Mouse (Mus musculus) CH12.LX (cell line): Measurements from ENCODE around the gene Igfbp2. TPM values are rescaled to one million over a fixed set of nuclear protein-coding genes. Genes with fewer than 3 reads are reported as not detected.
A peak's percentile ranks its signal among the peaks of the same experiment; 100 is the strongest.

Source experiments
- DNase-seq: peaks from one replicate; pipeline ENCODE4 v3.0.0-alpha.2; 2013; ENCODE audit errors: extremely low read depth
- H3K27ac ChIP-seq: 2 replicates; pipeline ENCODE4 v1.5.1; 2012; ENCODE audit warnings: low read depth, mild to moderate bottlenecking, control low read depth, moderate library complexity; ENCODE audit not compliant: insufficient read depth
- H3K27me3 ChIP-seq: replicated peaks from 2 replicates; pipeline ENCODE3; 2012; ENCODE audit warnings: inconsistent platforms
- H3K36me3 ChIP-seq, 2 experiments: replicated peaks in 1 of 2; 2 replicates each; pipeline versions ENCODE3 to v1.6.1; 2012; ENCODE audit warnings: inconsistent platforms in 1 of 2, low read length in 1 of 2, mild to moderate bottlenecking in 1 of 2, mixed read lengths in 1 of 2, moderate library complexity in 1 of 2; ENCODE audit not compliant: control insufficient read depth in 1 of 2, insufficient read depth in 1 of 2
- H3K4me1 ChIP-seq, 2 experiments: 2 replicates each; pipeline ENCODE4 v1.6.1; 2012; ENCODE audit warnings: inconsistent platforms in 1 of 2, moderate library complexity in 1 of 2; ENCODE audit not compliant: insufficient read depth in 2 of 2, control insufficient read depth in 1 of 2
- H3K4me2 ChIP-seq: 2 replicates; pipeline ENCODE4 v1.6.1; 2012; ENCODE audit warnings: low read depth, mild to moderate bottlenecking, control low read depth; ENCODE audit not compliant: poor library complexity, insufficient read depth, severe bottlenecking
- H3K4me3 ChIP-seq, 3 experiments: fragments of 150-350 bp in 1 of 3; sonication (generic) in 1 of 3; replicated peaks in 1 of 3; 2 replicates each; pipeline versions ENCODE3 to v1.5.1; 2011 to 2012; ENCODE audit warnings: low read depth in 2 of 3, low read length in 2 of 3, mild to moderate bottlenecking in 2 of 3, moderate library complexity in 2 of 3, control low read depth in 1 of 3, improper control_type of control experiment in 1 of 3, inconsistent platforms in 1 of 3, mixed read lengths in 1 of 3; ENCODE audit not compliant: poor library complexity in 1 of 3
- H3K79me2 ChIP-seq: replicated peaks from 2 replicates; pipeline ENCODE4 v1.6.1; 2012; ENCODE audit warnings: mild to moderate bottlenecking, moderate library complexity; ENCODE audit not compliant: control insufficient read depth, poor library complexity, insufficient read depth, severe bottlenecking; ENCODE audit errors: extremely low read depth
- H3K9ac ChIP-seq: 2 replicates; pipeline ENCODE4 v1.6.1; 2012; ENCODE audit warnings: low read depth, mild to moderate bottlenecking, control low read depth, moderate library complexity; ENCODE audit not compliant: insufficient read depth
- H3K9me3 ChIP-seq: replicated peaks from 2 replicates; pipeline ENCODE3; 2012; ENCODE audit warnings: low read length, inconsistent platforms, mixed read lengths
- BHLHE40 ChIP-seq: IDR thresholded peaks from 2 replicates; pipeline ENCODE4 v1.6.1; 2011; ENCODE audit warnings: mild to moderate bottlenecking, low read depth, low read length, improper control_type of control experiment
- CHD1 ChIP-seq: IDR thresholded peaks from 2 replicates; pipeline ENCODE4 v1.6.1; 2012; ENCODE audit warnings: low read depth, low read length, improper control_type of control experiment, inconsistent platforms
- CHD2 ChIP-seq: IDR thresholded peaks from 2 replicates; pipeline ENCODE4 v1.6.1; 2011; ENCODE audit warnings: low read length, improper control_type of control experiment
- CTCF ChIP-seq, 2 experiments: IDR thresholded peaks in 1 of 2; conservative IDR thresholded peaks in 1 of 2; 2 replicates each; pipeline ENCODE4 v1.5.1; 2011 to 2012; ENCODE audit warnings: low read depth in 2 of 2, low read length in 2 of 2, improper control_type of control experiment in 1 of 2, inconsistent platforms in 1 of 2, mild to moderate bottlenecking in 1 of 2, moderate library complexity in 1 of 2
- E2F4 ChIP-seq: IDR thresholded peaks from 2 replicates; pipeline ENCODE4 v1.6.1; 2011; ENCODE audit warnings: low read depth, low read length, improper control_type of control experiment; ENCODE audit not compliant: insufficient replicate concordance
- EP300 ChIP-seq: IDR thresholded peaks from 2 replicates; pipeline ENCODE4 v1.6.1; 2011; ENCODE audit warnings: low read length, improper control_type of control experiment
- ETS1 ChIP-seq: conservative IDR thresholded peaks from 2 replicates; pipeline ENCODE4 v1.6.1; 2012; ENCODE audit warnings: low read depth, mild to moderate bottlenecking, inconsistent platforms, low read length, improper control_type of control experiment, moderate library complexity
- GABPA ChIP-seq: IDR thresholded peaks from 2 replicates; pipeline ENCODE4 v1.6.1; 2012; ENCODE audit warnings: low read depth, low read length, improper control_type of control experiment, inconsistent platforms; ENCODE audit not compliant: insufficient replicate concordance
- IRF4 ChIP-seq: IDR thresholded peaks from 2 replicates; pipeline ENCODE4 v1.6.1; 2014; ENCODE audit warnings: low read depth, mild to moderate bottlenecking, inconsistent platforms, low read length, improper control_type of control experiment
- JUND ChIP-seq: conservative IDR thresholded peaks from 2 replicates; pipeline ENCODE4 v1.6.1; 2011; ENCODE audit warnings: low read depth, low read length, improper control_type of control experiment
- KAT2A ChIP-seq: IDR thresholded peaks from 2 replicates; pipeline ENCODE4 v1.6.1; 2012; ENCODE audit warnings: low read length, improper control_type of control experiment, inconsistent platforms; ENCODE audit not compliant: insufficient replicate concordance
- MAFK ChIP-seq: IDR thresholded peaks from 2 replicates; pipeline ENCODE4 v1.6.1; 2011; ENCODE audit warnings: low read length, improper control_type of control experiment; ENCODE audit not compliant: insufficient replicate concordance
- MAX ChIP-seq: IDR thresholded peaks from 2 replicates; pipeline ENCODE4 v1.6.1; 2011; ENCODE audit warnings: low read length, improper control_type of control experiment
- MEF2A ChIP-seq: IDR thresholded peaks from 2 replicates; pipeline ENCODE4 v1.6.1; 2014; ENCODE audit warnings: low read depth, mild to moderate bottlenecking, inconsistent platforms, low read length, improper control_type of control experiment, borderline replicate concordance
- MXI1 ChIP-seq: IDR thresholded peaks from 2 replicates; pipeline ENCODE4 v1.6.1; 2011; ENCODE audit warnings: mild to moderate bottlenecking, low read depth, low read length, improper control_type of control experiment
- MYC ChIP-seq: IDR thresholded peaks from 2 replicates; pipeline ENCODE4 v1.6.1; 2011; ENCODE audit warnings: low read depth, mild to moderate bottlenecking, improper control_type of control experiment, low read length
- NRF1 ChIP-seq: IDR thresholded peaks from 2 replicates; pipeline ENCODE4 v1.6.1; 2014; ENCODE audit warnings: low read depth, mild to moderate bottlenecking, inconsistent platforms, low read length, improper control_type of control experiment, moderate library complexity
- PAX5 ChIP-seq: IDR thresholded peaks from 2 replicates; pipeline ENCODE4 v1.6.1; 2012; ENCODE audit warnings: low read length, inconsistent platforms, mixed read lengths
- POLR2A ChIP-seq: IDR thresholded peaks from 2 replicates; pipeline ENCODE4 v1.6.1; 2011; ENCODE audit warnings: low read depth, mild to moderate bottlenecking, improper control_type of control experiment, low read length
- POLR2AphosphoS2 ChIP-seq: IDR thresholded peaks from 2 replicates; pipeline ENCODE4 v1.6.1; 2011; ENCODE audit warnings: low read depth, low read length, improper control_type of control experiment
- RAD21 ChIP-seq: IDR thresholded peaks from 2 replicates; pipeline ENCODE4 v1.6.1; 2011; ENCODE audit warnings: low read depth, mild to moderate bottlenecking, low read length, improper control_type of control experiment, moderate library complexity
- RCOR1 ChIP-seq: conservative IDR thresholded peaks from 2 replicates; pipeline ENCODE4 v1.6.1; 2012; ENCODE audit warnings: low read depth, mild to moderate bottlenecking, inconsistent platforms, low read length, improper control_type of control experiment
- SMC3 ChIP-seq: IDR thresholded peaks from 2 replicates; pipeline ENCODE4 v1.6.1; 2011; ENCODE audit warnings: low read depth, low read length, improper control_type of control experiment
- TBP ChIP-seq: conservative IDR thresholded peaks from 2 replicates; pipeline ENCODE4 v1.6.1; 2011; ENCODE audit warnings: low read depth, low read length, improper control_type of control experiment
- TCF12 ChIP-seq: IDR thresholded peaks from 2 replicates; pipeline ENCODE4 v1.6.1; 2014; ENCODE audit warnings: low read depth, mild to moderate bottlenecking, inconsistent platforms, low read length, improper control_type of control experiment
- UBTF ChIP-seq: IDR thresholded peaks from 2 replicates; pipeline ENCODE4 v1.6.1; 2012; ENCODE audit warnings: low read depth, mild to moderate bottlenecking, inconsistent platforms, low read length, improper control_type of control experiment, moderate library complexity
- USF1 ChIP-seq: IDR thresholded peaks from 2 replicates; pipeline ENCODE4 v1.6.1; 2014; ENCODE audit warnings: low read depth, mild to moderate bottlenecking, inconsistent platforms, low read length, improper control_type of control experiment
- ZC3H11A ChIP-seq: IDR thresholded peaks from 2 replicates; pipeline ENCODE4 v1.6.1; 2012; ENCODE audit warnings: low read depth, mild to moderate bottlenecking, inconsistent platforms, low read length, improper control_type of control experiment
- ZKSCAN1 ChIP-seq: IDR thresholded peaks from 2 replicates; pipeline ENCODE4 v1.6.1; 2012; ENCODE audit warnings: low read depth, inconsistent platforms, low read length, improper control_type of control experiment, borderline replicate concordance
- ZNF384 ChIP-seq: IDR thresholded peaks from 2 replicates; pipeline ENCODE4 v1.6.1; 2012; ENCODE audit warnings: low read depth, low read length, improper control_type of control experiment, inconsistent platforms
- dilution Hi-C: fragments of 300-500 bp; cut with MboI; formaldehyde crosslinking; loops from 2 replicates; pipeline ENCODE4 v1.14.3; 2020; ENCODE audit warnings: low sequenced_read_pairs; ENCODE audit not compliant: extremely low pct_unique_long_range_greater_than_20kb, extremely low pct_ligation_motif_present
- in situ Hi-C: fragments of 300-500 bp; cut with MboI; formaldehyde crosslinking; loops from 3 replicates; pipeline ENCODE4 v1.14.3; 2019; ENCODE audit warnings: low sequenced_read_pairs, low pct_ligation_motif_present, low pct_unique_long_range_greater_than_20kb, mixed read lengths
- polyA plus RNA-seq: library from polyadenylated mRNA; unstranded; fragments of >175 nt; gene quantifications from 2 replicates; pipeline ENCODE4 v1.2.1, GENCODE M21; 2012; ENCODE audit warnings: low read depth; ENCODE audit not compliant: insufficient read length
- total RNA-seq, 2 experiments: library from RNA; depleted of rRNA; stranded (reverse); fragments of 300-350 nt in 1 of 2; fragments of >200 nt in 1 of 2; gene quantifications; 2 replicates each; pipeline ENCODE4 v1.2.3; 2012 to 2014

Igfbp2 gene
- total and polyA plus RNA-seq, 3 experiments: 294 to 662 (median 350) TPM

DNA sequence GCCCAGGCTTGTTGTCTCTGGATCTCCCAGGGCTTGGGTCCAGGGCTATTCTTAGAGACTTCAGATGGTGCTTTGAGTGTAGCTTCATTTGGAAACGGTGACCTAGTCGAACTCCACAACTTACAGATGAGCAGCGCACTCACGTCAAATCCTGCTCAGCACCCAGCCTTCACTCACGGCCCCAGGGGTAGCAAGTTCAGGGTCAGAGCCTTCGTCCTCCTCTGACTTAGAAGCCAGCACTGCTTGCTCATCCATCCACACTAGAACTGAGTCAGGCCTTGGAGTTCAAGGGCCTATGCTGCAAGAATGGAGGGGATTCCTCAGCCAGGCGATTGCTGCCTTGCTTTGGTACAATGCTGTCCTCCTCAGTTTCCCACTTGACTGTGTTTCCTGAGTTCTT is 15.5 kb downstream of the Igfbp2 start:
- no peaks in the 10 kb centered on the region for H3K9me3 ChIP-seq
- dilution Hi-C loops (no loop called here), in situ Hi-C loops (loop anchor here (10.0 to 25.0 kb wide), 2 partner anchors 402 to 535 kb away; partner anchors contain the start of gene Xrcc5)
- H3K4me3 ChIP-seq: no peak overlapping the region
- DNase-seq: no peak
- H3K9ac ChIP-seq: no peak overlapping the region
- no peaks in the 10 kb centered on the region for H3K27me3 ChIP-seq
- H3K4me1 ChIP-seq: peaks cover 15 to 61% of the 10 kb centered on the region in 2 experiments
- no peak overlapping the region for H3K4me2 ChIP-seq
- peaks cover 4% of the 10 kb centered on the region for H3K79me2 ChIP-seq
- no peak overlapping the region for H3K27ac ChIP-seq
- peaks cover 35 to 57% of the 10 kb centered on the region in 2 experiments for H3K36me3 ChIP-seq
- TF ChIP-seq MEF2A: no peak
- TF ChIP-seq RCOR1: no peak
- no peak for TF ChIP-seq POLR2AphosphoS2
- TF ChIP-seq POLR2A: no peak
- no peak for TF ChIP-seq MXI1
- TF ChIP-seq PAX5: no peak
- no peak for TF ChIP-seq BHLHE40
- TF ChIP-seq ZKSCAN1: no peak
- TF ChIP-seq USF1: no peak
- no peak for TF ChIP-seq MAX
- TF ChIP-seq KAT2A: no peak

DNA sequence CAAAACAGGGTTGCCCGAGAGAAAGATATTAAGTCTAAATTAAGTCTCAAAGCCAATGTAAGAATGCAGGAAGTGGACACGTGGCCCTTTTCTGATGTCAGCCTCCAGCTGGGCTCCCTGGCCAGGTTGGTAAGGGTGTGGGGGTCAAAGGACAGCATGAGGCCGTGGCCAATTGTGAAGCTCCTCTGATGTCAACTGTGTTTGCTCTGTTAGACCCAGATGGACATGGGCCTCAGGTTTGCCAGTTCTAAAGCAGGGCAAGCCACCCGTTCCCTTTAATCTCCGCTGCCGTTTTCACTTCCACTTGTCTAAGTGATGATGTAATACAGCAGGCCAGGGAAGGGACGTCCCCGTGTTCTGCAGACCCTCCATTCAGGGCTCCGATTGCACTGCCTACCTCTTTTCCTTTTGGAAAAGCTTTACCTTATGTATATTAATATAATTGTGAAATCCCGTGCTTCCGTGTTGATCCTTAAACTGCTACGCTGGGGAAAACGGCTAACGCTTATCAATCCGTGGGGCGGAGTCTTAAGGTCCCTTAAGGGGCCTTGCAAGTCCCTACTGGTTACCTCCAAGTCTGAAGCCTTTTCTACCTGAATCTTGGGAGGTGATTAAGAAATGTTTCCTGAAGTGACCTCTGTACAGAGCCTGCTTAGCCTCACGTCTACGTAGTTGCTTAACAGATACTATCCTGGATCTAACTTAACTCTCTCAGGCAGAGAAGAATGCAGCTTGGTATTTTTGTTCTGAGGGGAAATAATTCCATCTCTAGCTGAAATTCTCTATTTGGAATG is 18.6 kb downstream of the Igfbp2 start:
- Histone ChIP-seq H3K27ac (peak overlapping the region; percentile 81), H3K4me3 (no peak overlapping the region), H3K9me3 (no peaks in the 10 kb centered on the region), H3K4me2 (peak overlapping the region; percentile 23), H3K9ac (peak overlapping the region; percentile 26; the same call in 1 of the 2 replicates), H3K36me3 (peaks cover 21 to 52% of the 10 kb centered on the region in 2 experiments), H3K27me3 (no peaks in the 10 kb centered on the region), H3K4me1 (peaks cover 23 to 75% of the 10 kb centered on the region in 2 experiments), H3K79me2 (peaks cover 10% of the 10 kb centered on the region; the same call in 1 of the 2 replicates)
- dilution Hi-C loops (no loop called here), in situ Hi-C loops (loop anchor here (10.0 to 25.0 kb wide), 2 partner anchors 406 to 538 kb away; partner anchors contain the start of gene Xrcc5)
- peak; percentile 70 for DNase-seq
- no peak for TF ChIP-seq NRF1
- no peak for TF ChIP-seq KAT2A
- TF ChIP-seq ZNF384: no peak
- TF ChIP-seq E2F4: no peak
- TF ChIP-seq CTCF (conservative IDR thresholded peaks at IDR 0.05 in 1 of 2, IDR thresholded peaks at IDR 0.05 in 1 of 2; ENCODE audit: low read depth in 2 of 2, low read length in 2 of 2): no peak
- no peak for TF ChIP-seq UBTF
- TF ChIP-seq ZC3H11A: no peak
- TF ChIP-seq RAD21: no peak
- peak; percentile 80; the same call in 1 of the 2 replicates for TF ChIP-seq MEF2A
- TF ChIP-seq GABPA: no peak
- TF ChIP-seq MAFK: peak; percentile 17; the same call in 1 of the 2 replicates
- TF ChIP-seq MXI1: peak; percentile 76
- TF ChIP-seq ETS1: peak; percentile 87
- peak; percentile 67; the same call in 1 of the 2 replicates for TF ChIP-seq MYC
- 0 out of 2 replicates have a peak, but pooled peaks have one; percentile 23 for TF ChIP-seq TBP
- no peak; the same call in 1 of the 2 replicates for TF ChIP-seq TCF12
- TF ChIP-seq PAX5: no peak
- peak; percentile 69 for TF ChIP-seq BHLHE40
- TF ChIP-seq IRF4: peak; percentile 92
- peak; percentile 92 for TF ChIP-seq EP300
- TF ChIP-seq JUND: peak; percentile 83
- TF ChIP-seq CHD1: no peak
- no peak; the same call in 1 of the 2 replicates for TF ChIP-seq CHD2
- TF ChIP-seq SMC3: peak; percentile 1; the same call in 1 of the 2 replicates
